Comparison of ENCODE assay signal across 35 mouse cellular contexts in the genomic region with DNA sequence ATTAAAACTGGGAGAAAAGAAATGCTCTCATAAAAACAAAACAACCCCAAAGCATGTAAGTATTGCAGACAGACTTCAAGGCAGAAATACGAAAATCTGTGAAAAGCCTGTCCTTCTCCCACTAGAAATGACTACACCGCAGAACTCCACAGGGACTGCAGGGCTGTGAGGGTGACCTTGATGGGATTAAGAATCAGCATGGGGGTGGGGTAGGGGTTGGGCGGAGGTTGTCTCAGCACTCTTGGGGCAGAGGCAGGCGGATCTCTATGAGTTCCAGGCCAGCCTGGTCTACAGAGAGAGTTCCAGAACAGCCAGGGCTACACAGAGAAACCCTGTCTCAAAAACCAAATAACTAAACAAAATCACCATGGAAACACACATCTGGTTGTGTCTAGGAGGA.
"Had no signal": no experiment of that assay in that cellular context is flagged by ENCODE, and none has a peak within 500 bp of the region (broad histone marks: within the 10 kb centered on the region; RNA-seq: fewer than 3 reads in every experiment).

No protein-coding gene starts in this region.

- H3K4me2 ChIP-seq: heart, embryonic 11.5 days; heart, embryonic 12.5 days; heart, embryonic 13.5 days; heart, embryonic 15.5 days; hindbrain, embryonic 12.5 days; hindbrain, embryonic 13.5 days; hindbrain, embryonic 14.5 days; hindbrain, embryonic 15.5 days; intestine, embryonic 15.5 days; kidney, embryonic 15.5 days had no signal

- H3K4me1 ChIP-seq: heart, embryonic 10.5 days; heart, embryonic 12.5 days; heart, embryonic 13.5 days; heart, embryonic 15.5 days; hindbrain, embryonic 12.5 days; hindbrain, embryonic 13.5 days; hindbrain, embryonic 15.5 days; intestine, embryonic 15.5 days; kidney, embryonic 15.5 days had no signal

- H3K9me3 ChIP-seq: heart, embryonic 10.5 days; heart, embryonic 12.5 days; heart, embryonic 13.5 days; heart, embryonic 15.5 days; hindbrain, embryonic 10.5 days; hindbrain, embryonic 12.5 days; hindbrain, embryonic 13.5 days; hindbrain, embryonic 15.5 days; intestine, embryonic 15.5 days; kidney, embryonic 15.5 days had no signal

- H3K27ac ChIP-seq: heart, embryonic 10.5 days; heart, embryonic 13.5 days; heart, embryonic 15.5 days; hindbrain, embryonic 10.5 days; hindbrain, embryonic 12.5 days; hindbrain, embryonic 13.5 days; hindbrain, embryonic 14.5 days; hindbrain, embryonic 15.5 days; hindbrain, postnatal 0 days; intestine, embryonic 15.5 days; kidney, embryonic 15.5 days; kidney, postnatal 0 days; layer of hippocampus, adult 2 months had no signal

- ATAC-seq: hindbrain, embryonic 16.5 days; hindbrain, postnatal 0 days; inflammation-experienced regulatory T-cells, adult 6 months; intestine, embryonic 15.5 days; intestine, embryonic 16.5 days; intestine, postnatal 0 days had no signal

- H3K27me3 ChIP-seq: heart, embryonic 13.5 days; heart, embryonic 15.5 days; hindbrain, embryonic 12.5 days; hindbrain, embryonic 15.5 days; intestine, embryonic 15.5 days; kidney, embryonic 15.5 days had no signal

- DNase-seq: heart, postnatal 10 days; heart, postnatal 14 days; heart, postnatal 36 days; heart, postnatal 4 days; kidney, adult 11 months; kidney, adult 18-20 months; kidney, adult 2 months; kidney, adult 8-10 months; kidney, adult 9 months; kidney, postnatal 10 days; kidney, postnatal 14 days; kidney, postnatal 25 days; kidney, postnatal 36 days; kidney, postnatal 4 days; layer of hippocampus, adult 9-11 months; layer of hippocampus, postnatal 36 days had no signal

- H3K36me3 ChIP-seq: heart, embryonic 10.5 days; heart, embryonic 12.5 days; heart, embryonic 13.5 days; heart, embryonic 15.5 days; hindbrain, embryonic 10.5 days; hindbrain, embryonic 12.5 days; hindbrain, embryonic 13.5 days; hindbrain, embryonic 15.5 days; intestine, embryonic 15.5 days; kidney, embryonic 15.5 days had no signal

- H3K9ac ChIP-seq: heart, embryonic 12.5 days; heart, embryonic 13.5 days; heart, embryonic 15.5 days; hindbrain, embryonic 12.5 days; hindbrain, embryonic 13.5 days; hindbrain, embryonic 14.5 days; hindbrain, embryonic 15.5 days; intestine, embryonic 15.5 days; kidney, embryonic 15.5 days had no signal

- H3K4me3 ChIP-seq: heart, embryonic 10.5 days; heart, embryonic 12.5 days; heart, embryonic 13.5 days; heart, embryonic 15.5 days; hindbrain, embryonic 10.5 days; hindbrain, embryonic 12.5 days; hindbrain, embryonic 13.5 days; hindbrain, embryonic 15.5 days; intestine, embryonic 15.5 days; kidney, embryonic 15.5 days; layer of hippocampus, adult 2 months had no signal
